Mouse (Mus musculus) CH12F3 (cell line): Measurements from ENCODE around the gene Fcna.

Source experiments
- in situ Hi-C: fragments of 300-500 bp; cut with MboI; formaldehyde crosslinking; loops from 2 replicates; pipeline ENCODE4 v1.14.3; 2020; ENCODE audit warnings: low sequenced_read_pairs

Fcna gene

DNA sequence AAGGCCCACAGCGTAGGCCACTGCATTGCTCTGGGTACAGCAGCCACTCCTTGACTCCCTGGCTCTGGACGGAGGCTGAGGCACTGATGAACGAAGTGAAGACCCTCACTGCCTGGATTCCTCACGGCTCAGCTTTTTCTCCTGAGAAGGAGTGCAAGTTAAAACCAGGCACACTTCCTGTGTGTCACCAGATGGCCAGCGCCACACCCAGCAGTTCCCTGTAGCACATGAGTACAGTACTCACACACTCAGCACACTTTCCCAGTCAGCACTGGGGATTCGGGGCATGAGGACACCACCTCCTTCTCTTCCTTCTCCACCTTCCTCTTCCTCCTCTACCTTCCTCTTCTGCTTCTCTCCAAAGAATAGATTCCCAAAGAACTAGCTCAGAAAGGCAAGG, at the start of gene Fcna:
Fcna (minus strand) TSS at position 220 of the 400 bp plus-strand sequence.
- in situ Hi-C loops = no loop called here

DNA sequence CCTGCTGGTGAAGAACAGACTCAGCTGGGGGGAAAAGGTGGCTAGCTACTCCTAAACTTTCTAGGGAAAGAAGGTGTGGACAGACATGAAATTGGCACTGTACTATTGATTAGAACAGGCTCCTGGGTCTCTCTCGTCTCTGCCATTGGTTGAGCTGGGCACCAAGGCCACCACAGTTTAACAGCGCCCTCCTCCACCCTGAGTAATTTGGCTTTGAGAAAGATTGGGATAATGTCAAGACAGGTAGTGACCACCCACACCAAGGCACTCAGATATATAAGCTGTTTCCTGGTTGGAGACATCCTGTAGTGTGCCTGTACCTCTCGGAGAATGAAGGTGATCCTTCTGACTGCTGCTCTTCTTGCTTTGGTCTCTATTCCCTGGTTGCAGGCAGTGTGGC, 48.7 kb upstream of the Fcna start, which contains the start of gene Lcn6:
Lcn6 (plus strand) TSS at position 301 of the 400 bp plus-strand sequence.
- in situ Hi-C loops = no loop called here

DNA sequence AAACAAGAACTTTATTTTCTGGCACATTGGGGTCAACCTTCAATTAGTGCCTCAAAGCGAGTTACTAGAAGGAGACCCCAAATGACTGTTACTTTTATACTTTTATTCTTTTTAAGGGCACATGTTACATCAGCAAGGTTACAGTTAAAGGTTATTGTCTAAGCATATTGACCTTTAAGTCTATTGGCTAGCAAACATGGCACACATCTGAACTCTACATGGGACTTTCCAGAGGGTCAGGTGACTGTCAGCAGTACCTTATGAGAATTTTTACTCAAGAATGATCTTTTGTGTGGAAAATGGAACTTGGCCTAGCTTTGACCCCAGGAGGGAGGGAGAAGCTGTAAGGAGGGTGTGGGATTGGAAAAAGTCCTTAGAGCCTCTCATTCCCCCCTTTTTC, 38.7 kb upstream of the Fcna start:
- in situ Hi-C loops = no loop called here

DNA sequence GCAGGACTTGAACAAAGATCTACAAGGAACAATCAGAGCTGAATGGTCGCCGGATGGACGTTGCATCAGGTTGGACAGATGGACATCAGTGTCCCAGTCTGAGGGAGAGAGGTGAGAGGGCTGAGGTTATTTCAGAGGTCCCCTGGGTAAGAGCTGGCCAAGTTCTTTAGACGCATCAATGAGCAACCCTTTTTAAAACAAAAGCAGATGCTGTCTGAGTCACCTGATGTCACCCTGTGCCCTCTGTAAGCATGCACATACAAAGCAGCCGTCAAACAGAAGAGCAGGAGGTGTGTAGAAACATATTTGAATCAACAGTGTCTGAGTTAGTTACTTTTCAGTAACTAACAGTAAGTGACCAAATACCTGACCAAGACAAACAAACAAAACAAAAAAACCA, 36.3 kb upstream of the Fcna start:
- in situ Hi-C loops = no loop called here

DNA sequence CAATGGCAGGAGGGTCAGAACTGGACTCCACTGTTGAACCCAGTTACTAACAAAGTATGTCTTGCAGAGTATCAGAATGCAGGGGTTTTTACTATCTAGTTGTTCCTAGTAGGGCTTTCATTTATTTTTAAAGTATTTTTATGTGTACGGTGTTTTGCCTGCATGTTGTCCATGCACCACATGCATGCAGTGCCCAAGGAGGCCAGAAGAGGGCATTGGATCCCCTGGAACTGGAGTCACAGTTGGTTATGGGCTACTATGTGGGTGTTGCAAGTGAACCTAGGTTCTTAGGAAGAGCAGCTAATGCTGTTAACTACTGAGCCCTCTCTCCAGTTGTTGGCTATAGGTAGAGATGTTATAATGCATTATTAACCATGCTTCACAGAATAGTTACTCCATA, 35.7 kb upstream of the Fcna start:
- in situ Hi-C loops = no loop called here

DNA sequence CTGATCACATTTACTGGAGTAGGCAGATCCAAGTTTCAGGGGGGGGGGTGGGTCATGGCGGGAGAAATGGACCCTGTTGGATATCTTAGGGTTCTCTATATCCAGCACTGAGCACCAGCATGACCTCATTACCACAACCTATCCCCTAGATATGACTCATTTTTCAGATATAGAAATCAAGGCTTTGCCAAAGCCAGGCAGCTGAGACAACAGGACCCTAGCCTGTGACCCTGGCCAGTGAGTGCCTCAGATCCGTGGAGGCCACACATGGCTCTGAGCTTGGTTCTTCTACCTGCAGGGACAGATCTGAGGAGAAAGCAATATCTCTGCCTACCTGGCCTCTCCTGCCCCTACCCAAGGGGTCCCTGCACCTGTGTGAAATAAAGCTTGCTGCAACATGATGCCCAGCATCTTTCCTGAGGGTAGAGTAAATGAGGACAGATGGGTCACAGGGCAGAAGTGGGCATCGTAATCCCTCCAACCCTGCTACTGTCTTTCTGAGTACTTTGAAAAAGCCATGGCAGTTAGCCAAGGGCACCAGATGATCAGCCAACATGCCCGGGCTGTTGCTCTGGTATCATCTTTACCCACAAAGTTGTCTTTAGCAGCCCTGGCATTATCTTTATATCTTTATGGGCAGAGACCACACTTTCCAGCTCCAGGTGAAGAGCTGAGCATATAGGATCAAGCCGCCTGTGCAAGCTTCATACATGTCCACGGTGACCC, 33.6 kb upstream of the Fcna start:
- in situ Hi-C loops = no loop called here

DNA sequence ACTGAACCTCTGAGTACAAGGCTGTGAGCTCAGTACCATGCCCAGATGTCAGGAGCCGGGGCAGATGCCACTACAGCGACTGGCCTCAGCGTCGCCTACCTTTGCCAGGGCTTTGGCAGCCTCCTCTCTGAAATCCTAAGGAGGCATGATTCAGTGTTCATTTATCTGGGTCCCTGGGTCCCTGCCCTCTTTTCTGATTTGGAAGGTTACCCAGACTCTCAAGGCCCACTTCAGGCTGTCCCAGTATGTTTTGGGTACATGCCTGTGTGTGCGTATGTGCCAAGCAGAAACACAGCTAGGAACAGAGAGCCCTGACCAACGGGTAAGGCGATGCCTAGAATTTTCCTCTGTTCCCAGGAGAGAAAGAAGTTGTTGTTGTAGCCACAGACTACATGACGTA, 32.4 kb upstream of the Fcna start:
- in situ Hi-C loops = no loop called here

DNA sequence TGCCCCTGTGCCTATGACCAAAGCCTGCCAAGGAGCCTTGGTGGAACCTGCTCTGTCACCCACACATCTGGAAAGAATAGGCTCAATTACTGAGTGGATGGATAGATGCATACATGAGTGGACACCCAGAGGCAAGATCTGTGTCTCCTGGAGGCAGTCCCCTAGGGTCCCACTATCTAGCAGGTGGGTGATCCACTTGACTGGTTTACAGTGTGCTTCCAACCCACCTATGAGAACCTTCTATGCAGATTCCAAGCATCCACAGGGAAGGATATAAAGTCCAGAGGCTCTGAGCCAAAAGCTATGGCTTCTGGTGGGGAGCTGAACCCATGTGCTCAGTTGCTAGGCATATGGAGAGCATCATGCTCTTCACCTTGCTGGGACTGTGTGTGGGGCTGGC, 29.8 kb upstream of the Fcna start, which contains the start of gene Lcn5:
Lcn5 (plus strand) TSS at position 301 of the 400 bp plus-strand sequence.
- in situ Hi-C loops = no loop called here

DNA sequence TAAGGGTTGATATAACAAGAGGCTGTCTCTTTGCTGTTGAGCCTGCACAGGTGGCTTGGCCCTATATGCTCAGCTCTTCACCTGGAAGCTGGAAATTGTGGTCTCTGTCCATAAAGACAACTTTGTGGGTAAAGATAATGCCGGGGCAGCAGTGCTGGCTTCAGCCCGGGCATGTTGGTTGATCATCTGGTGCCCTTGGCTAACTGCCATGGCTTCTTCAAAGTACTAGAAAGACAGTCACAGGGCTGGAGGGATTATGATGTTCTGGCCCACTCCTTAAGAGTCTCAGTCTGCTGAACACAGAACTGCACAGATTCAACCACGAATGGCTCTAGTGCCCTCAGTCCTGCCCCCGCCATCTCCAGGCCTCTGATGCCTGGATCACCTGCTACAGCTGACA, 29.4 kb upstream of the Fcna start:
- in situ Hi-C loops = no loop called here

DNA sequence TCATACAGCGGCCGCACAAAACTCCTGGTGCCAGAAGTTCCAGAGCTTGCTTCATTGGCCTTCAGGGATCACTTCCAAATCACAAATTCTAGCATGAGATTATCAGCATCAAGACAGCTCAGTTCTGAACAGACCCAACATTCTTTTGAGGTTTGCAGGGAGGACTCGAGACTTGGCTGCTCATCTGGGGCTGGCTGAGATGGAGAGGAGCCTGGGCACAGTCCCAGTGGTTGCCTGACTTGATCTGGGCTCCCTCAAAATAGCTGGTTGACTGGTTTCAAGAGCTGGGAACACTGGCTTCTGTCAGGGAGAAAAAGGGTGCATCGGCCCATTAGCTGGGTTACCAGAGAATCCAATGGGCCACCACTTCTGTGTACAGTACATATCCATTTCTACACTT, 28.9 kb upstream of the Fcna start:
- in situ Hi-C loops = no loop called here

DNA sequence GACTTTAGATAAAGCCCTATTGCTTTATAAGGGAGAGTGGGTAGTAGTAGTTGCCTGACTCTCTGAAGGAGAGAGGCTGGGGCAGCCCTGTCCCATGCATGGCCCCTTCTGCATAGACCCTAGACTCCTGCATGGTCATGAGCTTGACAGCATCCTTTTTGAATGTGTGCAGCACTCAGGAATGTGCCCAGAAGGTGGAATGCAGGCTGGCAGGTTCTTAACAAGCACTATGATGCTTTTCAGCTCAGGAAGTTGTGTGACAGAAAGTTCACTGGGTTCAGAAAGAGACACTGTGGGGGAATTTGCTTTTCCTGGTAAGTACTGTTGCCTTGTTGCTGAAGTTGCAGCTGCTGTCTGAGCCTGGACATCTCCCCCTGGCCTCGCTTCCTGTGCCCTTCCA, 26.7 kb upstream of the Fcna start:
- in situ Hi-C loops = no loop called here

DNA sequence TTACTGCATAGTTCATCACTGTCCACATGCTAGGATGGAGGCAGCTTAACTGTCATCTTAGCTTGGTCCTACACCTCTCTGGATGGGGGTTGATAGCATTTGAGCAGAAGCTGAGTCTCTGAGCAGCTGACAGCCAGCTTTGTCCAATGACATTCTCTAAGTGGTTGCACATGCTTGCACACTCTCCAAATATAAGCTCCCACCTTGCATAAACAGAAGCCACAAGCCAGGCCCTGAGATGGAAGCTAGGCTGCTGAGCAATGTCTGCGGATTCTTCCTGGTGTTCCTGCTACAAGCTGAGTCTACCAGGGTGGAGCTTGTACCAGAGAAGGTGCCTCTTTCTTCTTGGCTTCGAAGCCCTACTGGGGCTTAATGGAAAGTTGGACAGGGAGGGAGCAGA, 25.1 kb upstream of the Fcna start, which contains the start of gene Lcn8:
Lcn8 (plus strand) TSS at position 219 of the 400 bp plus-strand sequence.
- in situ Hi-C loops = no loop called here

DNA sequence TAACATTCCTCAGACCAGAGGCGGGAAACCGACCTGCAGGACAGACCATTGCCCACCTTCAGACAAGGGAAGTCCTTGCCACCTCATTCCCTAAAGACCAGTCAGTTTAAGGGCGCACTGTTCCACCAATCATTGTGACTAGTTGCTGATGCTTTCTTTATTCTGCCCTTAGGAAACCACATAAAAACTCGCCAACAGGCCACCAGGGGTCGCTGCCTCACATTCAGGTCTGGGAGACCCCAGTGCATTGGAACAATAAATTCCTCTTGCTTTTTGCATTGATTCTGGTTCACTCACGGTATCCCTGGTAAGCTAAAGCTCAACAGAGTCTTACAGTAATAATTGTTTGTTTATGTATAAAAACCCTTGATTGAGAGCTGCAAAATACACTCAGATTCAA, 12.1 kb upstream of the Fcna start:
- in situ Hi-C loops = no loop called here

DNA sequence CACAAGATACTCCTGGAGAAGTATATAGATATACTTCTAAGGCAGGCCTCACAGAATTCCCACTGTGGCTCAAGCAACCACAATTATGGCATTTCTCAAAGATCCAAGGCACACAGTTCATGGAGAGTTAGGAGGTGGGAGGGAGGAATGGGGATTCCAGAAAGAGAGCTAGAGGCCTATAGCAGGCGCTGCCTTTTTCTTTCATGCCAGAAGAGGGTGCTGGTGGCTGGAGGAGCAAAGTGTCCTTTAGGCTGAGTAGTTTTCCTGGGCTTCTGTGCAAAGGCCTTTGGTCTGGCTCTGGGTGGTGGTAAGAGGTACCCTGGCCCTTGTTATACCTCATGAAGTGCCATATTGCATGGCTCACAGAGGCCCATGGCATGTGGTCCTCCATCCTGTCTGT, 6.2 kb upstream of the Fcna start:
- in situ Hi-C loops = no loop called here

DNA sequence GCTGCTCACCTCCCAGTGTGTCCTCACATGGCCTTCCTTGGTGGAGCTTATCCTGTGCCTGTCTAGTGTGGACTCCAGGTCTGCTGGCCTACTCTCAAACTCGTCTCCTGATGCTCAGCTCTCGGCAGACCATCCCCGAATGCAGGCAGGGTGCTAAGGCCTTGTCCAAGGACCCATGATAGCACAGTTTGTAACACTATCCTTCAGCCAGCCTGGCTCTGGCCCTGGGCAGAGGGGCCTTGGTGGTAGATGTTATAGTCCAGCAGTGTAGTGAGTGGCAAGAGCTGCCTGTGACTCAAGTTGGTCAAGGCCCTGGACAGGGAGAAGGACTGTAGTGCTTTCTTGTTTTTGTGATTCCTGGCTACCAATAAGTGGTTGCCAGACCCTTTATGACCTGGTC, 5.8 kb upstream of the Fcna start:
- in situ Hi-C loops = no loop called here

DNA sequence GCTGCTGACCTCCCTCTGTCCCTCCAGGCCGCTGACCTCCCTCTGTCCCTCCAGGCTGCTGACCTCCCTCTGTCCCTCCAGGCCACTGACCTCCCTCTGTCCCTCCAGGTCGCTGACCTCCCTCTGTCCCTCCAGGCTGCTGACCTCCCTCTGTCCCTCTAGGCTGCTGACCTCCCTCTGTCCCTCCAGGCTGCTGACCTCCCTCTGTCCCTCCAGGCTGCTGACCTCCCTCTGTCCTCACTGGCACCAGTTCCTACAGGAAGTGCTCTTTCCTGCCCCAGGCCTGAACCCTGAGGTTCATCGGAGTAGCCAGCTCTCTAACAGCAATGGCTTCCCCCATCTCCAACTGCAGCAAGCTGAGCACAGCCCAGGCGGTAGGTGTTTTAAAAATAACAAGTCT, 908 bp upstream of the Fcna start:
- in situ Hi-C loops = no loop called here

DNA sequence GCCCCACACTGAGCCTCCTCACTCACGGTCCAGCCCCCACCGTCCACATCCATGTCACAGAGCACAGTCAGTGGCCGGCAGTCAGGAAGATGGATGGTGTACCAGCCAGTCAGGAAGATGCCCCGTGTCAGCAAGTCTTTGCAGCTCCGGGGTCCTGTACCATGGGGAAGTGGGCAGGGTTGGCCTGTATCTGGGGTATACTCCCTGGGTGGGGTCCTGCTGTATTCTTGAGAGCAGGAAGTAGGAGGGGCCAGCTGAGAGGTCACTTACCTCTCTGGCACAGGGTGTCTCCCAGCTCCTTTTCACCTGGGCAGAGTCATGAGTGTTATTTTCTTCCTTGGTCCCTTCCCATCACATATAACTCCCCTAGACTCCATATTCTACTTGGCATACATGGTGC, 1.8 kb downstream of the Fcna start:
- in situ Hi-C loops = no loop called here

DNA sequence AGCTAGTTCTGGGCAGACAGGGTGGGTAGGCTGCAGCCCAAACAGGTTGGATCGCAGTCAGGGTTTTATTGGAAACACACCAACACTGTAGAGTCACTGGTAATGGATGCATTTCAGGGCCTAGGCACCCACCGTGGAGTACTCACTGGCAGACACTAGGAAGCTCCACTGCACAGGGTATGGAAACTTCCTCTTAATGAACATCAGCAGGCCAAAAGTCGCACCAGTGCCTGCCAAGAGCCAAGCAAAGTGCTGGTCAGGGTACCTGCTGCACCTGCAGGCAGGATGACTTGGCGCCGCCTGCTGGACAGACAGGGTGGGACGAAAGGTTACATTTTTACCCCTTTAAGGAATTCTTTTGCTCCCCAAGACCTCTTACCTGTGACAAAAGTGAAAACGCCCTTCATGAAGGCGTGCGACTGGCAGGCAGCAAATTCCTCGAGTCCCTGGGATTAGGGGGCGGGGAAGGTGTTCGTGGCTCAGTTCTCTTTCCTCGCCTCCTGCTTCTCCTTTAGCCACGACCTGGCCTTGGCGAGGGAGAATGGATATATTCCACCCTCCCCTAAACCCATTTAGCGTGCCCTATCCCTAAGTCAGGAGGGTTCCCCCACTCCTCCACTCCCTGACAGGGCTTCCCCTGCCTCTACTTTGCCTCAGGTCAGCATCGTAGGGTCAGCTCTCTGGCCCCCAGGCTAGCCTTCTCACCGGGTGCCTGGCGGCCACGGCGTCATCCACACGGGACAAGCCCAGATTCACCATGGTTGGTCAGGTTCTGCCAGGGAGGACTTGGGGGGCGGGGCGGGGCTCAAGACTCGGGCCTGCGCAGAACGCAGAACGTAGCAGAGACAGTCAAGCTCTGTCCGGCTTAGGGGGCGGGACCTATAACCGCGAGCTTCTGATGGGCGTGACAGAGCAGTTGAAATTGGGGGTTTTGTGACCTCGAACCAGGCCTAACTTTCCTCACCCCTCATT, 6.3 kb downstream of the Fcna start, which contains the start of gene Tmem141:
Tmem141 (minus strand) TSS at position 777 of the 972 bp plus-strand sequence.
- in situ Hi-C loops = no loop called here

DNA sequence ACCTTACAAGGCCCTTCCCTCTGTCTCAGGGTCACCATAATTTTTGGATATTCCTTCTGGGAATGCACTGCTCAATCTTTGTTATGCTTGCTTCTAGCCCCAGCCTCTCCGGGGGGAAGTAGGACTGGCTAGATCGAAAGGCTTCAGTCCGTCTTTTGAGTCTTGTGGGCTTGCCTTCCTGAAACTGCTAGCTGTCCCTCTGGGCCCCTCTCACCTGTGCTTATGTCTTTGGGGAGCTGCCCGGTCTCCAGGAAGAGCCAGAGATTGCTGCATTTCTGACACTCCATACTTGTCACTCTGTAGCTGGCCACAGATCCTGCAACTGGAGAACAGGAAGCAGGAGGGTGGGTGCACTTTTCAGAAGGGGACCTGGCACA, 7.0 kb downstream of the Fcna start:
- in situ Hi-C loops = no loop called here

DNA sequence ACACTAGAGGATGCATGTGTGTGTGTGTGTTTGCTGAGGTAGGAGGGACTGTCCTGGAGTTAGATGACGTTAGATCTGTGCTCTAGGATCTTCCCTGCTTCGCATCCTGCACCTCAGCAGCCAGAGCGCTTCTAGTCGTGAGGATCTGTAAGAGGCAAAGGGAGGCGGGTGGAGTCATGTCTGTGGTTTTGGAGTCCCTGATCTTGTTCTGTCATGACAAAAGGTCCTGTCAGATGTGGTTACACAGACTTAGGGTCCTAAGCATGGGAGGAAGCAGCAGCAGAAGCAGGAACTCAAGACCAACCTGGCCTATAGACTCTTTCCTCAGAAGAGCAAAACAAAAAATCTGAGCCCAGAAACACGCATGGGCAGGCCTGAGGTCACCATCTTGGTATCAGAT, 7.4 kb downstream of the Fcna start:
- in situ Hi-C loops = no loop called here

DNA sequence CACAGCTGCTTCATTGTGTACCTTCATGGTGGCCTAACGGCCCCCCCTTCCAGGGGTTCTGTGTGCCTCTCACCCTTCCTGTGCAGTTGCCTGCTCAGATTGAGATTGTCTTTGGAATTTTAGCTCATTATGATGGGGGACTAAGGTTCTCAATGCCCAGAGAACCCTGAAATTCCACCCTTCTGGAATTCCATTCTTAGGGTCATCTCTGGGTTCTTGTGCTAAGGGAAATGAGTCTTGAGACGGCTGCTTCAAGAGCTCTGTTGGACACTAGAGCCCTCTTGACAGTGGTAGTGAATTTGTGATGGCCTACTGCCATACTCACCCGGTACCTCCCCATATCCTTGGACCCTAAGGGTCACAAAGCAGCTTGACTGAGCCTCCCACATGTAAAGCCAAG, 10.3 kb downstream of the Fcna start, which contains the start of gene Ccdc183:
Ccdc183 (minus strand) TSS at position 101 of the 400 bp plus-strand sequence.
- in situ Hi-C loops = no loop called here

DNA sequence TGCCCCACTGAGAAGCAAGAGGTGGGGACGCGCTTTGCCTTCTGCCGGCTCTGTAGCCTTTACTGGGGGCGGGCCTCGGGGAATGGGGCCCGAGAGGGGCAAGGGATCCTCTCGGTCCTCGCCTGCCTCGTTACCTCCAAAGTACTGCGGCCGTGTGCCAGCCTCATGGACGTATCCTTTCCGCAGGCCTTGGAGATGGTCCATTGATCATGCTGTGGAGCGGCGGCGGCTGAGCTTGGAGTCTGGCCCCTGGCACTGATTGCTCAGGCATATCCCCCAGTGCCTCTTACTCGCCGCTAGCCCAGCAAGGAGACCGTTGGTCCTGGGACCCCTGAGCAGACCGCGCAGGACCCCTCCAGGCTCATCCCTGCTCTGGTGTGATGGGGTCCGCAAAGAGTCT, 11.4 kb downstream of the Fcna start:
- in situ Hi-C loops = no loop called here
